Mouse (Mus musculus) forebrain, embryonic 12.5 days (tissue): ENCODE results near the gene Dynlt1f. TPM values are rescaled to one million over a fixed set of nuclear protein-coding genes. Genes with fewer than 3 reads are reported as not detected.
A peak's percentile ranks its signal among the peaks of the same experiment; 100 is the strongest.
"Not testable (repeated sequence)": the region's sequence is repeated elsewhere in the genome, so short reads cannot be mapped to it uniquely, and the experiment has no call there.

Experiments used
- ATAC-seq: fragments of 200-750 bp; cut with Nextera tagmentation; 2 replicates; pipeline ENCODE4 v1.8.0; 2017; ENCODE audit warnings: moderate TSS enrichment; ENCODE audit not compliant: low FRiP score
- H3K27ac ChIP-seq: fragments of 300-500 bp; sonication (generic); 2 replicates; pipeline ENCODE4 v1.5.1; 2016; ENCODE audit warnings: mild to moderate bottlenecking
- H3K27me3 ChIP-seq: fragments of 300-500 bp; sonication (generic); 2 replicates; pipeline ENCODE4 v1.6.1; 2016; ENCODE audit warnings: mild to moderate bottlenecking
- H3K36me3 ChIP-seq: fragments of 300-500 bp; sonication (generic); replicated peaks from 2 replicates; pipeline ENCODE4 v1.6.1; 2016; ENCODE audit warnings: mild to moderate bottlenecking
- H3K4me1 ChIP-seq: fragments of 300-500 bp; sonication (generic); 2 replicates; pipeline ENCODE4 v1.6.1; 2016
- H3K4me2 ChIP-seq: fragments of 300-500 bp; sonication (generic); 2 replicates; pipeline ENCODE4 v1.6.1; 2016; ENCODE audit warnings: mild to moderate bottlenecking, moderate library complexity
- H3K4me3 ChIP-seq: fragments of 300-500 bp; sonication (generic); replicated peaks from 2 replicates; pipeline ENCODE4 v1.5.1; 2016; ENCODE audit warnings: mild to moderate bottlenecking
- H3K9ac ChIP-seq: fragments of 300-500 bp; sonication (generic); 2 replicates; pipeline ENCODE4 v1.6.1; 2016; ENCODE audit warnings: mild to moderate bottlenecking
- H3K9me3 ChIP-seq: fragments of 300-500 bp; sonication (generic); 2 replicates; pipeline ENCODE4 v1.6.1; 2016
- WGBS: fragments of 180-500 bp; shearing (Covaris S2); methylation state at CpG from one replicate; pipeline ENCODE4 v1.1.7; 2016; 5-methylcytosine and 5-hydroxymethylcytosine counted together
- polyA plus RNA-seq: library from polyadenylated mRNA; unstranded; fragments of >200 nt; fragmentation: Nextera tagmentation; extraction: Ambion mirVana; gene quantifications from 2 replicates; pipeline ENCODE4 v1.2.1, GENCODE M21; 2016

The Dynlt1f gene
- polyA plus RNA-seq, 1 experiment from 2014 or later = 293 TPM

DNA sequence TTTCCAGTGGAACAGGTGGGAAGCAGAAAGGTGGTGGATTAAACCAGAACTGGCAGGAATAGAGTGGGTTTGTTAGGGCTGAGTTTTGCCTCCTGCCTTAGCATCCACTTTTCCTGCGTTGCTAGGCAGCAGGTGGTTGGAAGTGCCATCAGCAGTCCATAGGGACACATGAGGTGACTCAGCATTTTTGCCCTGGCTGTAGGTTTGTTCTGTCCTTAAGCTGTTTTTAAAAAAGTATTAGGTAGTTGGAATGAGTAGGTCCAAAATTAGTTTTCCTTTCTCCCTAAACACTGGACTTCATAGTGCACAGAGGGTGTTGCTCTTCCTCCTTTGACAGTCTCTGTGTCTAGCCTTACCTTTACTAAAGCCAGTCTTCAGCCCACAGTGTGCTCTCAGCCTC, 50.4 kb downstream of the Dynlt1f start:
- not testable (repeated sequence) for H3K9me3 ChIP-seq, H3K36me3 ChIP-seq, H3K4me2 ChIP-seq, H3K27me3 ChIP-seq, H3K4me3 ChIP-seq, ATAC-seq, H3K27ac ChIP-seq, H3K9ac ChIP-seq, H3K4me1 ChIP-seq
- 70% methylated on average over 1 of the region's 1 CpGs for WGBS

DNA sequence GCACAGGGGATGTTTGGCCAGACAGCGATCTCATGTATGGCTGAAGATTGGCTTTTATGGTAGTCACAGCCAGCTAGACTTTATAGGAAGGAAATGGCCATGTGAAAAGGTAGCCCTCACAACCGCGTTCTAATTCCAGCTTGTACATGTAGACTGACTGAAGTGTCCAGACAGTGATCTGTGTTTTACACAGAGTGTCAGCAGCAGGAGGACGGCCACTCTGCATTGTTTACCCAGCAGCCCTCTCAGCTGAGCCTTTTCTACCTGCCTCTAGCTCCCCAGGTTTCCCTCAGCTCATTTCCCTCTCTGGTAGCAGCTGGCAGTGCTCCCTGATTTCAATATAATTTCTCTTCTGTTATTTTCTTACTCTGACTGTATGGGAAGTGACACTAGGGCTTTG, 53.5 kb downstream of the Dynlt1f start:
- H3K27ac ChIP-seq, H3K9ac ChIP-seq, H3K4me1 ChIP-seq, H3K36me3 ChIP-seq, H3K27me3 ChIP-seq, H3K4me2 ChIP-seq, H3K9me3 ChIP-seq: not testable (repeated sequence)
- peak; percentile 57 for ATAC-seq
- WGBS = 27% methylated on average over 3 of the region's 4 CpGs
- H3K4me3 ChIP-seq = peak overlapping the region; percentile 24; the same call in 1 of the 2 replicates

DNA sequence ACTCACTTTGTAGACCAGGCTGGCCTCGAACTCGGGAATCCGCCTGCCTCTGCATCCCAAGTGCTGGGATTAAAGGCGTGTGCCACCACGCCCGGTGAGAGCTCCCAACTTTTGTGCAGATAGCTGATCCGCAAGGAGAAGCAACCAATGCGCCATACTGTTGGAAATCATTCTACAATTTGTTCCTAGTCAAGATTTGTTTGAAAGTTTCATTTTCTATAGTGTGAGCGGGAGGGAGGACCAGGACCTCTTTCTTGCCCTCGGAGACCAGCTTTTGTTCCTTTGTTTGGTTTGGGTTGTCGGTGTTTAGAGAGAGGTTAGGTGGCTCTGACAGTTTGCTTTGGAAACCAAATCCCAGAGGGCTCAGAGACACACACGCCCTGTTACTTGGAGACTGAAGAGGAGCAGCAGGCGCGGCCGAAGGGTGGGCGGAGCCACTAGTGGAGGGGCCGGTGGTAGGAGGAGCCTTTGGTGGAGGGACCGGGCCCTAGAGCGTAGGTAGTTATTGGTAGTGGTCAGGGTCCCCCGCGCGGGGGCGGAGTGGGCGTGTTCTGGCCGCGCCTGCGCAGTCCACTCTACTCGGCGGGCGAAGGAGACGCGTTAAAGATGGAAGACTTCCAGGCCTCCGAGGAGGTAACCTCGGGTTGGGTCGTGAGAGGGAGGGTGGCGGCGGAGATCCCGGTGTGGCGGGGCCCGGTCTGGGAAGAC, 54.3 kb downstream of the Dynlt1f start, which contains the start of gene Dynlt1c:
Dynlt1c (plus strand) TSS at position 468 of the 708 bp plus-strand sequence.
- not testable (repeated sequence) for H3K9ac ChIP-seq, H3K9me3 ChIP-seq, H3K27me3 ChIP-seq, H3K27ac ChIP-seq, H3K36me3 ChIP-seq, H3K4me1 ChIP-seq
- peak; percentile 97 for ATAC-seq
- 18% methylated on average over 25 of the region's 40 CpGs for WGBS
- H3K4me3 ChIP-seq = peak within 1 kb of the TSS; percentile 37
- H3K4me2 ChIP-seq = peak within 1 kb of the TSS; percentile 45

DNA sequence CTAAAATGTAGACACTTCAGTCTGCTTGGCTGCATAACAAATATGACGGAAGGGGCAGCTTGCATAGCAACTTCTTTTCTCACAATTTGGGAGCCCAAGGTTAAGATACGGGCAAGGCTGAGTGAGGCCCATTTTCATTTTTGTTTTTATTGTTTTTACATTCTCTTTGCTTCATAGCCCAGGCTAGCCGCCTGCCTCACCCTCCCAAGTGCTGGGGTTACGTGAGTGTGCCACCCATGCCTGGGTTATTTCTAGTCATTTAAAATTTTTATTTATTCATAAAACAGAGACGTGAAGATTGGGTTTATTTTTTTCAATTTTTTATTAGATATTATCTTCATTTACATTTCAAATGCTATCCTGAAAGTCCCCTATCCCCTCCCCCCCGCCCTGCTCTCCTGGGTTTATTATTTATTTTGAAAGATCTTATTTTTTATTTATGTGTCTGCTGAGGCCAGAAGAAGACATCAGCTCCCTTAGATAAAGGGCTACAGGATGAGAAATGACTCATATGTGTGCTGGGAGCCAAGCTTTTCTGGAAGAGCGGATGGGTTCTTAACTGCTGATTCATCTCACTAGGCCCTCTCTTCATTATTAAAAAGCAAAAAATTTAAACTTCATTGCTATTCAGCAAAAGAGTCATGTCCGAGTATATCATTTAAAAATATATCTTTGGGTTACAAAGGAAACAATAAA, 55.3 kb downstream of the Dynlt1f start:
- not testable (repeated sequence) for H3K4me2 ChIP-seq, ATAC-seq, H3K9ac ChIP-seq, H3K4me3 ChIP-seq, H3K9me3 ChIP-seq, H3K36me3 ChIP-seq, H3K4me1 ChIP-seq, H3K27me3 ChIP-seq, H3K27ac ChIP-seq
- WGBS = 97% methylated on average over 6 of the region's 8 CpGs

DNA sequence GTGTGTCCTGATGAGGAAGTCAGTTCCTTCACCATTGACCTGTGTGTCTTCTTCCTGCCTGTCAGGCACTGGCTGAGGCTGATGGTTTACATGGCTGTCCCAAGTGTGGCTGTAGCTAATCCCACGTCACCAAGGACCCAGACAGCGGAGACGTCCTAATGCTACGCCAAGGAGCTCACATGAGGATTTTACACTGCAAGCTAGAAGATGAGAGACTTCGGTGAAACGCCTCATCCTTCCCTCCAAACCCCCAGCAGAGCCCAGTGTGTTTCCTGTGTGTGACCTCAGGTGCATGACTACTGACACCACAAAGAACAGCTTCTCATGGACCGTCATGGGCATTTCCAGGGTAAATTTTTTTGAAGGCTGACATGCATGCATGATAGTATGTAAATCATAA, 57.3 kb downstream of the Dynlt1f start:
- ATAC-seq, H3K9me3 ChIP-seq, H3K9ac ChIP-seq, H3K4me1 ChIP-seq, H3K4me3 ChIP-seq, H3K27me3 ChIP-seq, H3K27ac ChIP-seq, H3K4me2 ChIP-seq, H3K36me3 ChIP-seq: not testable (repeated sequence)
- WGBS = 93% methylated on average over 7 of the region's 7 CpGs

Other genes starting within 250 kb of the Dynlt1f start
- 683 and 693 TPM in 2 replicates for gene Dynlt1b, start 225.8 kb downstream of the Dynlt1f start, polyA plus RNA-seq
- 53.2 and 55.0 TPM in 2 replicates for gene Dynlt1c, start 54.2 kb downstream of the Dynlt1f start, polyA plus RNA-seq
- 0.17 and 0.51 TPM in 2 replicates for gene Sytl3, start 3.2 kb upstream of the Dynlt1f start, polyA plus RNA-seq
- gene Ezr, start 126.9 kb upstream of the Dynlt1f start, polyA plus RNA-seq = 115 and 122 TPM in 2 replicates